Mouse (Mus musculus) hindbrain, embryonic 14.5 days (tissue): ENCODE results near the gene Jun. TPM values are rescaled to one million over a fixed set of nuclear protein-coding genes. Genes with fewer than 3 reads are reported as not detected.

Experiments used
- ATAC-seq: fragments of 200-750 bp; cut with Nextera tagmentation; 2 replicates; pipeline ENCODE4 v1.8.0; 2017; ENCODE audit warnings: moderate number of reproducible peaks, mild to moderate bottlenecking, moderate TSS enrichment, moderate library complexity; ENCODE audit not compliant: low FRiP score
- DNase-seq: peaks from one replicate; pipeline ENCODE4 v3.0.0-alpha.2; 2015; ENCODE audit warnings: low spot score
- H3K27ac ChIP-seq: fragments of 300-500 bp; sonication (generic); 2 replicates; pipeline ENCODE4 v1.5.1; 2014; ENCODE audit warnings: mild to moderate bottlenecking, moderate library complexity
- H3K27me3 ChIP-seq: fragments of 300-500 bp; sonication (generic); 2 replicates; pipeline ENCODE4 v1.6.1; 2014; ENCODE audit warnings: mild to moderate bottlenecking, low read length, mixed read lengths; ENCODE audit not compliant: control insufficient read depth, insufficient read depth
- H3K36me3 ChIP-seq: fragments of 300-500 bp; sonication (generic); replicated peaks from 2 replicates; pipeline ENCODE4 v1.6.1; 2014; ENCODE audit not compliant: control insufficient read depth, insufficient read depth
- H3K4me1 ChIP-seq: fragments of 300-500 bp; sonication (generic); replicated peaks from 2 replicates; pipeline ENCODE4 v1.6.1; 2014; ENCODE audit warnings: antibody characterized with exemption, low read length, mixed read lengths; ENCODE audit not compliant: control insufficient read depth, insufficient read depth
- H3K4me2 ChIP-seq: fragments of 300-500 bp; sonication (generic); replicated peaks from 2 replicates; pipeline ENCODE4 v1.6.1; 2014; ENCODE audit warnings: mild to moderate bottlenecking, moderate library complexity
- H3K4me3 ChIP-seq: fragments of 300-500 bp; sonication (generic); replicated peaks from 2 replicates; pipeline ENCODE4 v1.5.1; 2014; ENCODE audit warnings: mild to moderate bottlenecking, low read length
- H3K9ac ChIP-seq: fragments of 300-500 bp; sonication (generic); 2 replicates; pipeline ENCODE4 v1.6.1; 2014
- H3K9me3 ChIP-seq: fragments of 300-500 bp; sonication (generic); 2 replicates; pipeline ENCODE4 v1.6.1; 2016; ENCODE audit warnings: low read length; ENCODE audit not compliant: control insufficient read depth
- WGBS: fragments of 180-500 bp; shearing (Covaris S2); extraction: QIAGEN DNeasy Blood & Tissue Kit; methylation state at CpG from one replicate; pipeline ENCODE4 v1.1.7; 2014; 5-methylcytosine and 5-hydroxymethylcytosine counted together
- polyA plus RNA-seq: library from polyadenylated mRNA; unstranded; fragments of >200 nt; fragmentation: Nextera tagmentation; extraction: Ambion mirVana; gene quantifications from 2 replicates; pipeline ENCODE4 v1.2.1, GENCODE M21; 2014

Gene Jun
- polyA plus RNA-seq, 1 experiment from 2014 or later: 35.2 TPM

GRCm38 (mm10) chr4:95081632-95082031 is 29.6 kb upstream of the Jun start:
- Histone ChIP-seq H3K27ac (no peak overlapping the region), H3K9ac (no peak overlapping the region), H3K4me3 (no peak overlapping the region)

GRCm38 (mm10) chr4:95078625-95079024 is 26.6 kb upstream of the Jun start:
- no peak overlapping the region for H3K9ac ChIP-seq
- H3K4me1 ChIP-seq: peaks cover 5% of the 10 kb centered on the region
- no peak for DNase-seq
- 51% methylated on average over 8 of the region's 8 CpGs for WGBS
- no peaks in the 10 kb centered on the region for H3K9me3 ChIP-seq
- H3K27ac ChIP-seq: no peak overlapping the region
- H3K27me3 ChIP-seq: no peaks in the 10 kb centered on the region
- no peak overlapping the region for H3K4me2 ChIP-seq
- no peak for ATAC-seq
- no peak overlapping the region for H3K4me3 ChIP-seq
- no peaks in the 10 kb centered on the region for H3K36me3 ChIP-seq

More at GRCm38 (mm10) chr4:95081632-95082031, 29.6 kb upstream of the Jun start:
- ATAC-seq: no peak
- no peaks in the 10 kb centered on the region for H3K9me3 ChIP-seq
- 72% methylated on average over 8 of the region's 8 CpGs for WGBS
- H3K27me3 ChIP-seq: no peaks in the 10 kb centered on the region
- peaks cover 5% of the 10 kb centered on the region for H3K4me1 ChIP-seq
- H3K36me3 ChIP-seq: no peaks in the 10 kb centered on the region
- DNase-seq: no peak
- H3K4me2 ChIP-seq: no peak overlapping the region

- Histone ChIP-seq H3K9ac (no peak overlapping the region), H3K27me3 (no peaks in the 10 kb centered on the region), H3K36me3 (no peaks in the 10 kb centered on the region), H3K4me1 (no peaks in the 10 kb centered on the region), H3K4me2 (no peak overlapping the region), H3K4me3 (no peak overlapping the region), H3K9me3 (no peaks in the 10 kb centered on the region), H3K27ac (no peak overlapping the region)
- 68% methylated on average over 14 of the region's 14 CpGs for WGBS
- DNase-seq (no peak), ATAC-seq (no peak)
Measured at GRCm38 (mm10) chr4:95076279-95076678, 24.3 kb upstream of the Jun start.

GRCm38 (mm10) chr4:95075591-95076002 is 23.6 kb upstream of the Jun start:
- ATAC-seq (no peak), DNase-seq (no peak)
- Histone ChIP-seq H3K4me1 (no peaks in the 10 kb centered on the region), H3K27me3 (no peaks in the 10 kb centered on the region), H3K4me2 (no peak overlapping the region), H3K36me3 (no peaks in the 10 kb centered on the region), H3K27ac (no peak overlapping the region), H3K9ac (no peak overlapping the region), H3K9me3 (no peaks in the 10 kb centered on the region), H3K4me3 (no peak overlapping the region)
- 93% methylated on average over 17 of the region's 17 CpGs for WGBS

- H3K27ac ChIP-seq: no peak overlapping the region
- H3K9ac ChIP-seq: no peak overlapping the region
- no peaks in the 10 kb centered on the region for H3K27me3 ChIP-seq
- no peak for ATAC-seq
- no peaks in the 10 kb centered on the region for H3K9me3 ChIP-seq
- no peaks in the 10 kb centered on the region for H3K4me1 ChIP-seq
- no peak overlapping the region for H3K4me3 ChIP-seq
- 93% methylated on average over 6 of the region's 6 CpGs for WGBS
- H3K36me3 ChIP-seq: no peaks in the 10 kb centered on the region
- H3K4me2 ChIP-seq: no peak overlapping the region
- DNase-seq: no peak
Measured at GRCm38 (mm10) chr4:95074319-95074718, 22.3 kb upstream of the Jun start.

GRCm38 (mm10) chr4:95073214-95073750 is 21.3 kb upstream of the Jun start:
- WGBS: 80% methylated on average over 10 of the region's 10 CpGs
- DNase-seq (no peak), ATAC-seq (no peak)
- Histone ChIP-seq H3K4me1 (no peaks in the 10 kb centered on the region), H3K27me3 (no peaks in the 10 kb centered on the region), H3K27ac (no peak overlapping the region), H3K9ac (no peak overlapping the region), H3K9me3 (no peaks in the 10 kb centered on the region), H3K36me3 (no peaks in the 10 kb centered on the region), H3K4me3 (no peak overlapping the region), H3K4me2 (no peak overlapping the region)

GRCm38 (mm10) chr4:95070407-95070806 is 18.4 kb upstream of the Jun start:
- ATAC-seq: no peak
- Histone ChIP-seq H3K4me3 (no peak overlapping the region), H3K4me2 (no peak overlapping the region), H3K36me3 (no peaks in the 10 kb centered on the region), H3K9me3 (no peaks in the 10 kb centered on the region), H3K27me3 (no peaks in the 10 kb centered on the region), H3K27ac (no peak overlapping the region), H3K4me1 (no peaks in the 10 kb centered on the region), H3K9ac (no peak overlapping the region)
- no peak for DNase-seq
- WGBS: 82% methylated on average over 5 of the region's 5 CpGs

GRCm38 (mm10) chr4:95068045-95068948 is 16.3 kb upstream of the Jun start:
- WGBS: 87% methylated on average over 8 of the region's 8 CpGs
- Histone ChIP-seq H3K4me3 (no peak overlapping the region), H3K9me3 (no peaks in the 10 kb centered on the region), H3K4me2 (no peak overlapping the region), H3K36me3 (no peaks in the 10 kb centered on the region), H3K27ac (no peak overlapping the region), H3K4me1 (no peaks in the 10 kb centered on the region), H3K9ac (no peak overlapping the region), H3K27me3 (no peaks in the 10 kb centered on the region)
- ATAC-seq: no peak
- DNase-seq: no peak

- Histone ChIP-seq H3K9me3 (no peaks in the 10 kb centered on the region), H3K4me3 (no peak overlapping the region), H3K36me3 (no peaks in the 10 kb centered on the region), H3K4me1 (no peaks in the 10 kb centered on the region), H3K4me2 (no peak overlapping the region), H3K27ac (no peak overlapping the region), H3K9ac (no peak overlapping the region), H3K27me3 (no peaks in the 10 kb centered on the region)
- DNase-seq (no peak), ATAC-seq (no peak)
- 90% methylated on average over 2 of the region's 2 CpGs for WGBS
Measured at GRCm38 (mm10) chr4:95063609-95064210, 11.7 kb upstream of the Jun start.
